Mouse (Mus musculus) urinary bladder, postnatal 36 days (tissue): Measurements from ENCODE around the gene E4f1.

ENCODE experiments used
- DNase-seq, 2 experiments: peaks; one replicate each; pipeline ENCODE4 v3.0.0; 2022; ENCODE audit warnings: low spot score in 2 of 2, mixed read lengths in 1 of 2

E4f1 gene

GRCm38 (mm10) chr17:24415011-24415410, 55.1 kb downstream of the E4f1 start:
- DNase-seq = no peak

DNA sequence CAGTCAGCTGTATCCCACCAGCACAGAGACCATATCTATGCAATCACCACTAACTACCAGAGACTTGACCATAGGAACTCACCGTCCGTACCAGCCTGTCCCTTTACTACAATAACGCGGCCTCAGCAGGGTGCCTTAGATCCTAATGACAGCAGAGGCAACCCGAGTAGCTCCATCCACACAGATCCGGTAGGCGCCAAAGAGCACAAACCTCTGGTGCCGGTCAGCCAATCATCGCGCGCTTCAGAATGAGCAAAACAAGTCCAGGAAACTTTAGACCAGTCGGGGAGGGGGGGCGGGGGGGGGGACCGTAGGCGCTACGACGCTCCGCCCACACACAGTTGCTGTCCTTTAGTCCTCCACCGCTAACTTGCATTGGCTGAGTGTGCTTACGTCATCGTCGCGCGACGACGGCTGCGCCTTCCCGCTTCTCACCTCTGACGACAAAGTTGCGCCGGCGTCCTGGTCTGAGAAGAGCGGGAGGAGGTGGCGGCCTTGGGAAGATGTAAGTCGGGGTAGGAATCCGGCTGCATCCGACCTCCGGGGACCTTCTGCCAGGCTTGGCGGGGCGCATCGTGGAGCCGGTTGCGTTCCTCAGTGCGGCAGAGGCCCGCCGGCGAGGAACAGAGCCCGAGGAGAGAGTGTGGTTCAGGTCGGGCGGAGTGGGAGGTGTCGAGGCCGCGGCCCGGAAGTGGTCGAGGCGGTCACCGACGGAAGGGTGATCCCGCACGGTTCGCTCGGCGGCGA, 55.7 kb downstream of the E4f1 start, which contains the start of gene Rnps1:
Gene Rnps1 (plus strand): TSS at position 336 of the 747 bp plus-strand sequence.
- peak; percentile 88 to 91 for DNase-seq

- DNase-seq = no peak
These were observed 56.4 kb downstream of the E4f1 start for GRCm38 (mm10) chr17:24413557-24414211.

DNA sequence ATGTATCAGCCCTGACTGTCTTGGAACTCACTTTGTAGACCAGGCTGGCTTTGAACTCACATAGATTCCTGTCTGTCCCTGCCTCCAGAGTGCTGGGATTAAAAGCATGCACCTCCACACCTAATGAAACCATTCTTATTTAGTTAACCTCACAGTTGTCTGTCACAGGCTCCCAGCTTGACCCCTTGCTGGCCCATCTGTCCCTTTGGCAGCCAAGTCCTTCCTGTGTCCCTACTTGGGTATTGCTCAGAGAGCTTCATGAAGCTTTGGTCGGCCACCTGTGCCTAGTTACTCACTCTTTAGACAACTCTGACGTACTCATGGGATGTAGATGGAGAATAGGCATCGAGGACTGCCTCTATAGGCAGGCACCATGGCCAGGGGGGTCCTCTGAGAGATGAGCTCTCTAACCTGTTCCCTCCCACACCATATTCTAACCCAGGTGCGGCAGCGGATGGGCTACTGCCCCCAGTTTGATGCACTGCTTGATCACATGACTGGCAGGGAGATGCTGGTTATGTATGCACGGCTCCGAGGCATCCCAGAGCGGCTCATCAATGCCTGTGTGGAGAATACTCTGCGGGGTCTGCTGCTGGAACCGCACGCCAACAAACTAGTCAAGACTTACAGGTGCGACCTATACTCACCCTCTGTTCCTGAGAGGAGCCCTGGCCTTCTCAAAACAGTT, 62.9 kb downstream of the E4f1 start:
- no peak for DNase-seq

DNA sequence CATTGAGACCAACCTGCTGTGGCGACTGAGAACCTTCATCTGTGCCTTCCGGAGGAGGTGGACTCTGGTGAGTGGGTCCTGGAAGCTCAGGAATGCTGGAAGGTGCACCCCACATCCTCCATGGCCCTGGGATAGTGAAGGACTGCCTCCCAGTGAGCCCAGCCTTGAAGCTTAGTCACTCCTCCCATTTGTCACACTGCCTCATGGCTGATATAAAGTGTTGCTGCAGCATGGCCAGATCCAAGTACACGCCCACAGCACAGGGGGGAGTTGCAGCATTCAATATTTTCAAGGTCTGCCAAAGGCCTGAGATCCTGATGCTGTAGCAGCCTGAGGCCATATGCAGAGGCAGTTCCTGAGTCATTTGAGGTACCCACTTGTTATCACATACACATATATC, 67.7 kb downstream of the E4f1 start:
- no peak for DNase-seq

- DNase-seq = peak in 1 of 2 experiments; percentile 53
These were observed 75.7 kb downstream of the E4f1 start for GRCm38 (mm10) chr17:24394456-24394855.
